Mouse (Mus musculus): Measurements from ENCODE around the gene Lbr. TPM values are rescaled to one million over a fixed set of nuclear protein-coding genes. Genes with fewer than 3 reads are reported as not detected.

The Lbr gene
- polyA plus RNA-seq, 1 experiment = 31.5 TPM

DNA sequence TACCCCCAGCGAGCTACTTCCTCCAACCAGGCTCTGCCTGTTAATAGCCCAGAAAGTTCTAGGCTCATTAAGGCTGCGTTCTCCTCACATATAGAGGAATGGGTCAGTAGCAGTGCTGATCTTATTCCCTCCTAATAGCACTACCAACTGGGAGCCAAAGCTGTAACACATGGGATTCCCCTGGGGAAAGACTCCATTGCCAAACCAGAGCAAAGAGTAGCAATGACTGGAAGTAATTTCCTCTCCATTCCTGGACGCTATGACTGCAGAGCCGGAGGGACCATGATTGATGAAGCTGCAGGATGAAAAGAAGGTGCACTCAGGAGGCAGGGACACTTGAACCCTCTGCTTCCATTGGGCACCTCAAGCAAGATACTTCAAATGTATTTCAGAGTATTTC lies 7.6 kb upstream of the Lbr start:
- Histone ChIP-seq H3K36me3 (ENCODE audit: control insufficient read depth, insufficient read depth) (no peaks in the 10 kb centered on the region), H3K79me2 (ENCODE audit: control insufficient read depth, insufficient read depth) (no peaks in the 10 kb centered on the region), H3K4me3 (ENCODE audit: insufficient read depth, poor library complexity, severe bottlenecking) (no peak overlapping the region), H3K27me3 (ENCODE audit: control insufficient read depth, insufficient read depth, insufficient read length) (no peaks in the 10 kb centered on the region), H3K79me3 (ENCODE audit: low read depth) (no peaks in the 10 kb centered on the region), H3ac (ENCODE audit: control insufficient read depth, insufficient read length, low read depth) (no peak overlapping the region)
- TF ChIP-seq MYOG (IDR thresholded peaks at IDR 0.05; ENCODE audit: control insufficient read depth, extremely low read depth, insufficient read length) (no peak), USF1 (IDR thresholded peaks at IDR 0.05; ENCODE audit: low read depth) (no peak), MAX (IDR thresholded peaks at IDR 0.05) (no peak), CEBPB (IDR thresholded peaks at IDR 0.05; ENCODE audit: low read depth) (no peak), FOSL1 (IDR thresholded peaks at IDR 0.05; ENCODE audit: insufficient read depth, low read length, poor library complexity, severe bottlenecking) (no peak), CTCF (IDR thresholded peaks at IDR 0.05; ENCODE audit: control insufficient read depth, insufficient read depth, insufficient read length) (no peak), MYOD1 (IDR thresholded peaks at IDR 0.05; ENCODE audit: control insufficient read depth, insufficient read length, low read depth) (no peak)

DNA sequence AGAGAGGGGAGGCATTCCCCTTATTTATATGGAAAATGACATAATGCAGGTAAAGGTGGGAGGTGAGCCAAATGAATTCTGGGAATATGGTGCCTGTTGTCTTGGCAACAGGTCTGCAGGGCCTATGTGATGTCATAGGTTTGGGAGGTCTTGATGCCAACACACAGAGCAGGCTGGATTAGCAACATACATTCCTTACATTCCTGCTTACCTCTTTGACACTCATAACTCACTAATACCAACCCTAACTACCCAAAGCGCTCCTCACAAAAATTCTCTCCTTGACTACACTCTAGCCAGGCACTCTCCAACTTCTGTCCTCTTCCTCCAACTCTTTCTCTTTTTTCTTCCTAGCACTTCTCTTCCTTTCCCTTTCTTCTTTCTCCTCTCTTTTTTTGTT lies 5.4 kb upstream of the Lbr start:
- Histone ChIP-seq H3K27me3 (ENCODE audit: control insufficient read depth, insufficient read depth, insufficient read length) (no peaks in the 10 kb centered on the region), H3K4me3 (ENCODE audit: insufficient read depth, poor library complexity, severe bottlenecking) (no peak overlapping the region), H3ac (ENCODE audit: control insufficient read depth, insufficient read length, low read depth) (no peak overlapping the region), H3K79me3 (ENCODE audit: low read depth) (no peaks in the 10 kb centered on the region), H3K36me3 (ENCODE audit: control insufficient read depth, insufficient read depth) (no peaks in the 10 kb centered on the region), H3K79me2 (ENCODE audit: control insufficient read depth, insufficient read depth) (no peaks in the 10 kb centered on the region)
- TF ChIP-seq MYOD1 (IDR thresholded peaks at IDR 0.05; ENCODE audit: control insufficient read depth, insufficient read length, low read depth) (no peak), USF1 (IDR thresholded peaks at IDR 0.05; ENCODE audit: low read depth) (no peak), CEBPB (IDR thresholded peaks at IDR 0.05; ENCODE audit: low read depth) (no peak), MAX (IDR thresholded peaks at IDR 0.05) (no peak), CTCF (IDR thresholded peaks at IDR 0.05; ENCODE audit: control insufficient read depth, insufficient read depth, insufficient read length) (no peak), FOSL1 (IDR thresholded peaks at IDR 0.05; ENCODE audit: insufficient read depth, low read length, poor library complexity, severe bottlenecking) (no peak), MYOG (IDR thresholded peaks at IDR 0.05; ENCODE audit: control insufficient read depth, extremely low read depth, insufficient read length) (no peak)

DNA sequence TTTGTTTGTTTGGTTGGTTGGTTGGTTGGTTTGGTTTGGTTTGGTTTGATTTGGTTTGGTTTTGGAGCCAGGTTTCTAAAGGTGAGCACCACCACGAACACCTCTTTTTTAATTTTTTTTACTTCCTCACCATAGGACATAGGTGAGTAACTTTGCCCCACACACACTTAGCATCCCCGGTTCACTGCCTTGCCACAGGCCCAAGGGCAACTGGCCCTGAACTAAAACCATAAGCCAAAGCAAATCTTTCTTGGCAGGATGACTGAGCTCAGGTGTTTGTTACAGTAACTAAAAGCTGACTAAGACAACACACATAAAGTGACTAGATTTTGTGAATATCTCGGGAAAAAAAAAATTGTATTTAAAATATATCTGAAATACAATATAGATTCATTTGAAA lies 4.5 kb upstream of the Lbr start:
- H3ac ChIP-seq (ENCODE audit: control insufficient read depth, insufficient read length, low read depth) = no peak overlapping the region
- no peaks in the 10 kb centered on the region for H3K79me3 ChIP-seq (ENCODE audit: low read depth)
- H3K27me3 ChIP-seq (ENCODE audit: control insufficient read depth, insufficient read depth, insufficient read length) = no peaks in the 10 kb centered on the region
- H3K36me3 ChIP-seq (ENCODE audit: control insufficient read depth, insufficient read depth) = no peaks in the 10 kb centered on the region
- TF ChIP-seq CEBPB (IDR thresholded peaks at IDR 0.05; ENCODE audit: low read depth) (no peak), MYOD1 (IDR thresholded peaks at IDR 0.05; ENCODE audit: control insufficient read depth, insufficient read length, low read depth) (no peak), MAX (IDR thresholded peaks at IDR 0.05) (no peak), USF1 (IDR thresholded peaks at IDR 0.05; ENCODE audit: low read depth) (no peak), FOSL1 (IDR thresholded peaks at IDR 0.05; ENCODE audit: insufficient read depth, low read length, poor library complexity, severe bottlenecking) (no peak), MYOG (IDR thresholded peaks at IDR 0.05; ENCODE audit: control insufficient read depth, extremely low read depth, insufficient read length) (no peak), CTCF (IDR thresholded peaks at IDR 0.05; ENCODE audit: control insufficient read depth, insufficient read depth, insufficient read length) (no peak)
- H3K4me3 ChIP-seq (ENCODE audit: insufficient read depth, poor library complexity, severe bottlenecking) = no peak overlapping the region
- H3K79me2 ChIP-seq (ENCODE audit: control insufficient read depth, insufficient read depth) = no peaks in the 10 kb centered on the region

DNA sequence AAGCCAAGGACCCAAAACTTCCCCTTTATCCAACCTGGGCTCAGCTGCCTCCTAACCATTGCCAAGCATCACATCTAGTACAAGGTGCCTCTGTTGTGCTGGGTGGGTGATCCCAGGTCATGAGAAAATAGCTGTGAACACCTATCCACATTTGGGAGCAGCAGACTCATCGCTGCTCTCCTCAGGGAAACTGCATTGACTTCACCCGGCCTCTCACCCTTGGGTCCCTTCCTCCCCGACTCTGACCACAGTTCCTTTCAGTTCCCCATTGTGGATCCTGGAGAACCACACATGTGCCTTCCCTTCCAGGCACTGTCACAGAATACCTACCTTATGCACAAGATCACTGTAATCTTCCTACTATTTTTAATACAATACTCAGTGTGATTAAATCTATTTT lies 2.9 kb upstream of the Lbr start:
- H3K36me3 ChIP-seq (ENCODE audit: control insufficient read depth, insufficient read depth) = no peaks in the 10 kb centered on the region
- no peaks in the 10 kb centered on the region for H3K27me3 ChIP-seq (ENCODE audit: control insufficient read depth, insufficient read depth, insufficient read length)
- H3ac ChIP-seq (ENCODE audit: control insufficient read depth, insufficient read length, low read depth) = no peak overlapping the region
- H3K79me2 ChIP-seq (ENCODE audit: control insufficient read depth, insufficient read depth) = peaks cover 12% of the 10 kb centered on the region
- TF ChIP-seq MYOG (IDR thresholded peaks at IDR 0.05; ENCODE audit: control insufficient read depth, extremely low read depth, insufficient read length) (no peak), MYOD1 (IDR thresholded peaks at IDR 0.05; ENCODE audit: control insufficient read depth, insufficient read length, low read depth) (no peak), CTCF (IDR thresholded peaks at IDR 0.05; ENCODE audit: control insufficient read depth, insufficient read depth, insufficient read length) (no peak), FOSL1 (IDR thresholded peaks at IDR 0.05; ENCODE audit: insufficient read depth, low read length, poor library complexity, severe bottlenecking) (no peak), USF1 (IDR thresholded peaks at IDR 0.05; ENCODE audit: low read depth) (no peak), MAX (IDR thresholded peaks at IDR 0.05) (no peak), CEBPB (IDR thresholded peaks at IDR 0.05; ENCODE audit: low read depth) (no peak)
- H3K79me3 ChIP-seq (ENCODE audit: low read depth) = peaks cover 10% of the 10 kb centered on the region
- H3K4me3 ChIP-seq (ENCODE audit: insufficient read depth, poor library complexity, severe bottlenecking) = no peak overlapping the region

GRCm38 (mm10) chr1:181844874-181845547 lies 2.2 kb upstream of the Lbr start:
- Histone ChIP-seq H3K27me3 (ENCODE audit: control insufficient read depth, insufficient read depth, insufficient read length) (no peaks in the 10 kb centered on the region), H3K36me3 (ENCODE audit: control insufficient read depth, insufficient read depth) (no peaks in the 10 kb centered on the region), H3K4me3 (ENCODE audit: insufficient read depth, poor library complexity, severe bottlenecking) (no peak overlapping the region), H3K79me3 (ENCODE audit: low read depth) (peaks cover 17% of the 10 kb centered on the region), H3K79me2 (ENCODE audit: control insufficient read depth, insufficient read depth) (peaks cover 20% of the 10 kb centered on the region), H3ac (ENCODE audit: control insufficient read depth, insufficient read length, low read depth) (no peak overlapping the region)
- TF ChIP-seq CTCF (IDR thresholded peaks at IDR 0.05; ENCODE audit: control insufficient read depth, insufficient read depth, insufficient read length) = no peak
- TF ChIP-seq MYOD1 (IDR thresholded peaks at IDR 0.05; ENCODE audit: control insufficient read depth, insufficient read length, low read depth) = no peak
- TF ChIP-seq FOSL1 (IDR thresholded peaks at IDR 0.05; ENCODE audit: insufficient read depth, low read length, poor library complexity, severe bottlenecking) = no peak
- no peak for TF ChIP-seq MYOG (IDR thresholded peaks at IDR 0.05; ENCODE audit: control insufficient read depth, extremely low read depth, insufficient read length)

All from C2C12 (cell line).